1 mouse cellular context compared by ENCODE assay signal in genomic region chr3:95107898-95108297, GRCm38 (mm10).
TF ChIP-seq lines count a peak whose summit lies in the region.

No protein-coding gene starts in this region.

TF ChIP-seq in MEL, 35 proteins besides CTCF, POLR2A, EP300 and RAD21:
- TF ChIP-seq MYC (IDR thresholded peaks at IDR 0.05; ENCODE audit: low read depth, low read length), result no peak
- no peak for TF ChIP-seq ZMIZ1 (IDR thresholded peaks at IDR 0.05; ENCODE audit: low read depth, low read length)
- TF ChIP-seq NELFE (IDR thresholded peaks at IDR 0.05; ENCODE audit: low read depth, low read length), result no peak
- TF ChIP-seq GATA1 (IDR thresholded peaks at IDR 0.05; ENCODE audit: low read depth, low read length), result peak; percentile 18; the same call in 1 of the 2 replicates
- no peak for TF ChIP-seq ZC3H11A (IDR thresholded peaks at IDR 0.05; ENCODE audit: low read depth, low read length)
TF ChIP-seq in MEL: peak in this region for 1.
